Mouse (Mus musculus) monocyte, adult 59 days (primary cell): ENCODE measurements around the gene Fpr2. TPM values are rescaled to one million over a fixed set of nuclear protein-coding genes. Genes with fewer than 3 reads are reported as not detected.

Experiments used
- total RNA-seq, 2 experiments: library from RNA; stranded (reverse); gene quantifications; one replicate each; pipeline ENCODE4 v1.2.4; 2023

The Fpr2 gene
- total RNA-seq = 10 to 100 TPM; 56.8 to 65.9 TPM

DNA sequence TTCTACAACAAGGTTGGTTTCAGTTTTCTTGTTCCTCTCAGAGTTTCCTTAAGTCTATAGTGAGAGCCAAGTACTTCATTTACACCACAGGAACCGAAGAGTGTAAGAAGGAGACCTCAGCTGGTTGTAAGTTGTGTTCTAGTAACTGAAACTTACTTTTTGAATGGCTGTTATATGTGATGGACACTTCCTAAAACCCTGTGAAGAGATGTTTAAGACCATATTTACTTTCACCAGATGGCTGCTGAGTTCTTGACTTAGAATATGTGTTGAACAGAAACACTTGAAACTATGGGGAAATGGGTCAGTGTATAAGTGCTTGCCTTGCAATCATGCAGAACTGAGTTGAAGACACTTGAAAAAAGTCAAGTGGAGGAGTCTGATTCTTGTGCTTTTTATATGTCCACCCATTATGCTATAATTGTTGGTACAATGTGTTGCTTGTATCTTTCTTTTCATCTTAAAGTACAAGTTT is at the start of gene Fpr2, which contains the start of gene Fpr3:
TSS of gene Fpr2 (plus strand) at position 51 of the 475 bp plus-strand sequence.
TSS of gene Fpr3 (plus strand) at position 79 of the 475 bp plus-strand sequence.

DNA sequence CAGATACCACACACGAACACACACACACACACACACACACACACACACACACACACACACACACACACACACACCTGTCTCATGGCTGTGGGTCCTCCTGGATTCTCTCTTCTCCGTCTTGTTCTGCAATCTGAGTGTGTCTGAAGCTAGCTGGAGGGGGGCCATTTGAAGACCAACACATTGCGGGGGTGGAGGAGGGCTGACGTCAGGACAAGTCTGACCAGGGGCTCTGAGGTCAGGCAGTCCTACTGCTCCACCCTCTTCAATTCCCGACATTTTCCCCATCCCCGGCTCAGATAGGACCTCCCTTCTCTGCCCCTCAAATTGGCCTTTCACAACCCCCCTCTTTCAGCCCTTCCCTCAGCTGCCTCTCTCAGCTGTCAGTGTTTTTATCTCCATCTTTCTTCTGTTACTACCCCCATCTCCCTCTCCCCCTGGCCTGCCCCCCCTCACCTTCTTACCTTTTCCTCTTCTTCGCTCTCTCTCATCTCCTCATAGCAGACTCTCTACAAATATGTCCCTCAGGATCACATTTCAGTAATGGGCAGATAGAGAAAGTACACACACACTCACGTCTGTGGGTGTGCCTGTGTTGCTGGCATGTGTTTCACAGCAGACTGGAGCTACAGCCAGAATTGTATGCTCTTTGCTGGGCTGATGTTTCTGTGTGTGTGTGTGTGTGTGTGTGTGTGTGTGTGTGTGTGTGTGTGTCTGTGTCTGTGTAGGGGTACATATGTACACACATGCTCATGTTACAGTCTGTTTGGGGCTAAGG is 32.4 kb upstream of the Fpr2 start, which contains the start of gene Has1:
TSS of gene Has1 (minus strand) at position 142 of the 775 bp plus-strand sequence.

GRCm38 (mm10) chr17:17883840-17884239 is 3.8 kb upstream of the Fpr2 start, which contains the start of gene Fpr1:
TSS of gene Fpr1 (minus strand) at chr17:17883940.

Other genes with a start within 250 kb of the Fpr2 start
- gene Vmn2r90, start 184.1 kb upstream of the Fpr2 start, total RNA-seq = not detected
- 1 to 10 TPM; 4.0 to 5.0 TPM for gene Spaca6, start 60.7 kb upstream of the Fpr2 start, total RNA-seq
- gene Has1, start 32.6 kb upstream of the Fpr2 start, total RNA-seq = not detected
- gene Fpr1, start 3.9 kb upstream of the Fpr2 start, total RNA-seq = 10 to 100 TPM; 23.2 to 24.9 TPM
- not detected for gene Fpr3, start within 50 bp of the Fpr2 start, total RNA-seq
- gene Fpr-rs4, start 133.9 kb downstream of the Fpr2 start, total RNA-seq = not detected
- not detected for gene Vmn2r124, start 161.6 kb downstream of the Fpr2 start, total RNA-seq
- not detected for gene Vmn2r91, start 197.2 kb downstream of the Fpr2 start, total RNA-seq